Mouse (Mus musculus): ENCODE data around the gene Peli2. TPM values are rescaled to one million over a fixed set of nuclear protein-coding genes. Genes with fewer than 3 reads are reported as not detected.
A peak's percentile ranks its signal among the peaks of the same experiment; 100 is the strongest.
"Not testable (repeated sequence)": the region's sequence is repeated elsewhere in the genome, so short reads cannot be mapped to it uniquely, and the experiment has no call there.

The Peli2 gene
- total RNA-seq (2021), result 10 to 100 TPM; 18.5 to 25.2 TPM

DNA sequence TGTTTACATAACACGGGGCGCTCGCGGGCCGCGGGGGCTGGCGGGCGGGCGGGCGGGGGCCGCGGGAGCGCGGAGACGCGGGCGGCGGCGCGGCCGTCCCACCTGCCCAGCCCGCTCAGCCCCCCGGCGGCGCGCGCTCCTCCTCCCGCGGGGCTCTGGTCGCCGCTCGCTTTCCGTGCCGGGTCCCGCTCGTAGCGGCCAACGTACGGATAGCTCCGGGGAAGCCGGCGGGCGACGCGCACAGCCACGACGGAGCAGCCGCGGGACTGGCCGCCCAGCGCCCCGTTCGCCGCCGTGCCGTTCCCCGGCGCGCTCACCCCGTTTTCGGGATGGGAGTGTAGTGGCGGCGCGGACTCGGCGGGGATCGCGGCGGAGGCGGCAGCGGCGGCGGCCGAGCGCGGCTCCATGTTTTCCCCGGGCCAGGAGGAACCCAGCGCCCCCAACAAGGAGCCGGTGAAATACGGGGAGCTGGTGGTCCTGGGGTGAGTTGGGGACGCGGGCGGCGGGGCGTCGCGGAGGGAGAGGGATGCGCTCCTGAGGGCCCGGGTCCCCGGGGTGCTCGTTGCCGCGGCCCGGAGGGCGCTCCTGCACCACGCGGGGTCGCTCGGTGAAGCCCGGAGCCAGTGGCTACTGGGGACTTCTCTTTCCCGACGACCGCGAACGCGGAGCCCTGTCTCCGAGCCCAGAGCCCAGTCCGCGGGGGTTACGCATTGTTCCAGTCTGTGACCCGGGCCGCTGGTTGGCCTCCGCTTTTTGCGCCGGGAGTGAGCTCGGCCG, at the start of gene Peli2:
Gene Peli2, plus strand, starts transcription at position 72 of the 777 bp plus-strand sequence.
- peak; percentile 72 to 75 for DNase-seq (ENCODE audit: low spot score in 2 of 2)
- intact Hi-C loops (cut with DNase I), result loop anchor here (5.0 kb wide), 2 partner anchors 236 to 369 kb away; no protein-coding TSS in a partner anchor

DNA sequence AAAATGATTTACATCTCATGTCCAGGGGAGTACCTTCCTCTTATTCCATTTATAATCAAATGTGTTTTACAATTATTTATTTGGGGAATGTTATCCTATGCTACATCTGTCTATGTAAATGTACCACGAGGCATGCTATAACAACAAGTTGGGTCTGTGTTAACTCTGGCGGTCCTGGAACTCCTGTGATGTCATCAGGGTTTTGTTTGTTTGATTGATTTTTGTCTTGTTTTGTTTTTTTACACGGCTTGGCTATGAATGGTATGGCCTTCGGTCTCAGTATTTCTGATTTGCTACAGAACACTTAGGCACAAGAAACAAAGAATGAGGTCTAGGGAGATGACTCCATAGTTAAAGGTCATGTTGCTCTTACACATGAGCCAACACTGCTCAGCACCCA, 48.5 kb upstream of the Peli2 start:
- intact Hi-C loops (cut with DNase I), result no loop called here

DNA sequence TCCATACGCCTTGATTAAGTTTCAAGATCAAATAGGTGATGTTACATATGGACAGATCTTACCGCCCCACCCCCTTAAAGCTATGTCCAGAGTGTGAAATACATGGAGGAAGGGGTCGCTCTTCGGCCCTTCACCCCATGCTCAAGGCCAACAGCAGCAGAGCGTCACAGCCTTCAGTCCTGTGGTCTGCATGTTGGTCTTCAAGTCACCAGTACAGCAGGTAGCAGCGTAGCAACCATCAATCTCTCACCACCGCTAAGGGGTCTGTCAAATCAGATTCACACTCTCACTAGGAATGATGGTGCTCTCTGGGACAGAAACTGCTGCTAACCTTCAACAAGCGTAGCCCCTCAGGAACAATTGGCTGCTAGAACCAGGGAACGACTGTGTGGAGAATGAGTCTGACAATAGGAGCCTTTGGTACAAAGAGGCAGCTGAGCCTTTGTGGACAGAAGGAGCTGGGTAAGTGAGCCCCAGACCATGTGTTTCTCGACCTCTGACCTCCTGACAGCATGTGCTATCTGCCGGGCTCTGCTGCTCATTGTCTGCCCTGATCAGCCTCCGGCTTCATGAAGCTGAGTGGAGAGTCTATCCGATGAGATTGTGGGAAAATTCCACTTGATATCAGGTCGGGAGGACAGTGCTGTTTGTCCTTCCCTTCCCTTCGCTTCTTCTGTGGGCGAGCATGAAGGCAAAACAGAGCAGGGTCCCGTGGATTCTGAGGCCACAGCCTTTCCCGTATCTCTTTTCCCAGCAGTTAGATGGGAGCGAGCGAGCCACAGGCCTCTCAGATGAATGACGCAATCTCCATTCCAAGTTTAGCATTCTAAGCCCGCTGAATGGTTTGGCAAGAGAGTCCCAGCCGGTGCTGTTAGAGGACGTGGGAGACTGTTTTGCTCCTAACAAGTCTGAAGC, 47.1 kb upstream of the Peli2 start:
- DNase-seq (ENCODE audit: low spot score in 2 of 2), result peak; percentile 71 to 77
- intact Hi-C loops (cut with DNase I), result no loop called here

More for the DNA sequence above, 48.5 kb upstream of the Peli2 start:
- DNase-seq (ENCODE audit: low spot score in 2 of 2), result no peak

DNA sequence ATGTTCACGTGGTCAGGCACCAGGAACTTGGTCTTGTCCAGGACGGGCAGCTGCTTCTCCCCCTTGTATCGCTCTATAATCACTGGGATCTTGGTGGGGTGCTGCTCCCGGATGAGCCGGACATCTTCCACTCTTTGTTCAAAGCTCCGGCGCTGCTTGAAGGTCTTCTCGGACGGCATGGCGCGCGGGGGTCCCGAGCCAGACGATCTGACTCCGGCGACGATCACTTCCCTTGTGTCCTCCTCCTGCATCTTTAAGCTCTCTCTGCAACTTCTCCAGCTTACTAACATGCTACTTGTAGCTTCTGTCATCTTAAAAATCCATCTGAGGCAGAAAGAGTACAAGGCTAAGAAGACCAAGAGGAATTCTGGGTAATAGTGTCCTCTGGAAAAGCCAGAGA, 41.0 kb upstream of the Peli2 start:
- intact Hi-C loops (cut with DNase I); DNase-seq (ENCODE audit: low spot score in 2 of 2): not testable (repeated sequence)

DNA sequence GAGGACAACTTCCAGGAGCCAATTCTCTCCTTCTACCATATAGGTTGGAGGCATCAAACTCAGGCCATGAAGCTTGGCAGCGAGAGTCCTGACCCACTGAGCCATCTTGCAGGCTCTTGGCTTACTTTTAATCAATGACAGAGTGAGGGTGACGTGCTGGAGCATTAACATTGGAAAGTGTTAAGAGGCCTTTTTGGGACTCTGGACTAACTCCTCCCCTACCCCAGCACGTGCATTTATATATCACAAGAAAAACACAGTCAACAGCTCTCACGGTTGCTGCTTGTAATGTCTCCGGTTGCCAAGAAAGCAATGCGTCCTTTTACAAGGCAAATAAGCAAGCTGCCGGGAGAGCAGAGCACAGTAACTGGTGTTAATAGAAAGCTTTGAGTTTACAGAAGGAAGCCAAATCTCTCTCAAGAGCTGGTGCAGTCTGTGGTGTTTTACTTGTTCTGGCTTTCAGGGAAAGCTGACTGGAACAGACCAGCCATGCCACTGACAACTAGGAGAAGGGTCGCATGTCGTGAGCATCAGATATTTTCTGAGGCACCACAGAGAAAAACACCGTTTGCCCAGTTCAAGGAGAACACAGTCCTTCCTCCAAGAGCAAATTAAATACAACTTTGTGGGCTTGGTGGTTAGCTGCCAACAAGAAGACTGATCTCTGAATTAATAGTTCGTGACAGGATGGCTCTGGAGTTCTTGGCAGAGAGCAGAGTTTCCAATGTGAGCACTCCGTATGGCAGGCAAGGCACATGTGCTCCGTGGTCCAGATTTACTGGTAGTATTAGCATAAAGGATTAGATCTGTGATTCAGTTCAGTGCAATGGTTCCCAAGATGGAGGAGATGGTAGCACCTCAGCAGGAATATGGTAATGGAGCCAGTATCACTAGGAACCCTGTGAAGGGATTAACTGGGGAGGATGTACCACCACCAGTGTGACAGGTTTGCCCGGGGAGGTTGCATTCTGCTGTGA, 36.5 kb upstream of the Peli2 start:
- DNase-seq (ENCODE audit: low spot score in 2 of 2), result no peak
- intact Hi-C loops (cut with DNase I), result no loop called here

DNA sequence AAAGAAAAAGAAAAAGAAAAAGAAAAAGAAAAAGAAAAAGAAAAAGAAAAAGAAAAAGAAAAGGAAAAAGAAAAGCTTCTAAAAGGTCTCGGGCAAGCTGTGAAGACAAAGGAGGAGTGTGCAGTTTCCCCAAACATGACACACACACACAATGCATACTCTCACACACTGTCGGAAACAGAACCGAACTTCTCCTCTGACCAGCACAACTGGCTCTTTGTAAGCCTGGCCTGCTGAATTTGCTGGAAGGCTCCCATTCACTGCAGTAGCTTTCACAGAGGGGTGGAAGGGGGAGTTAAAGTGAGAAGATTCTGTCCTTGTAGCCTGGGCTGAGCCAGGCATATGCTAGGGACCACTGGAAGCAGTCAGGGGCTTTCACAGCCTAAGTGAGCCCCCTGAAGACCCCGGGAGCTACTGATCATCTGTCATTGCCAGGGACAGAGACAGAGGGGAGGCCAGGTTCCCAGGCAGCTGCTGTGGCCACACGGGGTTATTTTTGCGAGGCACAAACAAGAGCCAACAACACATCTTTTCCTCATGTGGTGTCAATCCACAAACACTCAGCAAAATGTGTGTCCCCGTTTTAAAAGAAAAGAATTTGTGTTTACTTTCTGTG, 33.8 kb upstream of the Peli2 start:
- intact Hi-C loops (cut with DNase I), result no loop called here
- no peak for DNase-seq (ENCODE audit: low spot score in 2 of 2)

DNA sequence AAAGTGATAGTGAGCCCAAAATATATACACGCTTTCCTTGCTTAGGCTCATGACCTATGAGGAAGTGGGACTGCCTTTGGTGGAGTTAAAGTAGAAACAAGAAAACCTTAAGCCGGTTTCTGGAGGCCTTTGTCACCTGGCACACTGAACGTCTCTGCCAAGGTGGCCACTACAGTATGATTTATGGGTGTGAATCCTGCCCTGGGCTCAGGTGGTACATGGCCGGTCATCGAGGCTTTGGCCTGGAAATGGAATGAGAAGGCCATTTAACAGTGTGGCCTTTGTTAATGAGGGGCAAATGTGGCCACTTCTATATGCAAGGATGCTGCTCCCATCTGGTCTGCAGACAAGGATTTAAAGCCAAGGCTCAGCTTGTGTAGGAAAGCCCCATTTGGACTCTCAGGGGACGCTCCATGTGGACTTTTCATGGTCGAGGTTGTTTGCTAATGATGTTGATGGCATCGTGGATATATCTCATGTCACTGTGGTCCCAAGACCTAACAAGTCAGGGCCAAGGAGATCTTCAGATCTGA, 33.3 kb upstream of the Peli2 start:
- intact Hi-C loops (cut with DNase I), result no loop called here

DNA sequence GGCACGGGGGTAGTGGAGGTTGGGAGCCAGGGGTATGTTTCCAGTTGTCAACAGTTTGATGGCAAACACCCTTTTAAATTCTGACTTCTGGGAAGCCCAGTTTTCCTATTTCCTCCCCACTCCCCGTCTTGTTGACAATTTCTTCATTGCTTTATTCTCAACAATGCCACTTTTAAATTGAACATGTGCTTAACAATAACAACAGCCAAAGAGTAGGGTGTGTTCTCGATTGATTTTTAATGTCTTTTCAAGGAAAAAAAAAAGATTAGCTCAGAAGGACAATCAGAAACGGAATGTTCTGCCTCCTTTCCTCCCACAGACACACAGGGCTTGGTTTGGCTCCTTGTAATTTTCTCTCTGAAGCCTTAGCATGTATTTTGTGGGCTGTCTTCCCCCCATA, 30.2 kb upstream of the Peli2 start:
- no peak for DNase-seq (ENCODE audit: low spot score in 2 of 2)
- intact Hi-C loops (cut with DNase I), result no loop called here

More for the DNA sequence above, 33.3 kb upstream of the Peli2 start:
- DNase-seq (ENCODE audit: low spot score in 2 of 2), result no peak

DNA sequence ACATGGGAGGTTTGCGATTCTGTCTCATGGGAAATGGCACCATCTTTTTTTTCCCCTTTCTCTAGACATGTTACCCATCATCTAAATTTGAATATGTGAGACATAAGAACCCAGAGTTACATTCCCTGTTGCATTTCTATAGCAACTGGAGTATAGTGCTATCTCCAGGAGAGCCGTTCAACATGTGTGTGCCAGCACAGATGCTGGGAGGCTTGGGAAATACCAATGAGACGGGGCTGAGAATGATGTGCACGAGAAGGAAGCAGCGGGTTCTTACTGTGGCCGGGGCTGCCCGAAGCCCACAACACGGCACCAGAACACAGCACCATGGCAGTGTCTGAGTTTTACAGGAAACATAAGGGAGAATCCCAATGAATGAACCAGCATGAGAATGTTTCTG, 29.5 kb upstream of the Peli2 start:
- DNase-seq (ENCODE audit: low spot score in 2 of 2), result no peak
- intact Hi-C loops (cut with DNase I), result no loop called here

DNA sequence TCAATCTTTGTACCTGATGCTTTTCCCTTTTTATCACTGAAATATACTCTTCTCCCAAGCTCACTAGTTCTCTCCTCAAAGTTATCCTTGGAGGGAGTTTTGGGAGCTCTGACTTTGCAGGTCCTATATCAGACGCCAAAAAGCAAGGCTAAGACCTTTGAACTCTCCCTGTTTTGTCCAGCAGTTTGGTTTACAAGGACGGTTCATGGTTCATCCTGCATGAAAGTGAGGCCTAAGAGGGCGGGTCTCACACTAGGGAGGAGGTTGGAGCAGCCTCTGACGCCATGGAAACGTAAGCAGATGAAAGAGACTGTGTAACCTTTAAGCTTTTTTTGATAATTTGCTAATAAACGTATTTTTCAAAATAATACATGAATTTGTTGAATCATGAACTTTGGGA, 22.4 kb upstream of the Peli2 start:
- intact Hi-C loops (cut with DNase I), result no loop called here
- no peak for DNase-seq (ENCODE audit: low spot score in 2 of 2)

DNA sequence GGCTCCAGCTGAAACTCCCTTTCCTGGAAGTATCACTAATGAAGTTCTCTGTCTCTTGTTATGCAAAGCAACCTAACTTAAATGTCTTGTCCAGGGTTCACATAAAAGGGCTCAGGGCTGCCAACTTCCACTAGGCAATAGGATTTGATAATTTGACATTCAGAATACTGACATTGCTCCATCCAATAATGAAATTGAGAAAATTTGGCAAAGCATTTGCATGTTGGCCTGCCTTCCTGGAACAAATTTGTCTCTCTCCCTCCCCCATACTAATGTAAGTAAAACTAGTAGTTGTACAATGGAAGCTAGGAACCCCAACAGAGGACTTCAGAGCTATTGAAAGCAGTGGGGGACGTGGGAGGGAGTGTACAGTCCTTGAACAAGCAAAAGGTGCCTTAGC, 21.3 kb upstream of the Peli2 start:
- no peak for DNase-seq (ENCODE audit: low spot score in 2 of 2)
- intact Hi-C loops (cut with DNase I), result no loop called here

DNA sequence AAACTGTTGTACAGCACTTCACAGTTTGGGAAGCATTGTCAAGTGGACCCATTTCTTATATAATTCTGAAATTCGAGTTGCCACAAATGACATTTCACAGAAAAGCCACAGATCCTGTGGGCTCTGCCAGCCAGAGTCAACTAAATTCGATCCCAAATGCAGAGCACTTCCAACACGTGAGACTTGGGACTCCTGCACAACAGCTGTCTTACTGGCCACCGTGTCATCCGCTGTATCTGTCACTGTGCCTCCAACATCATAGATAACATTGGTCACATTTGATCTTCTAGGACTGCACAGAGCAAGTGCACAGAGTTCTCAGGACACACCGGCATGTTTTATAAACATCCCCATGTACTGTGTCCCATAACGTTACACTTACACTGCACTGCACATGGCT, 14.2 kb upstream of the Peli2 start:
- intact Hi-C loops (cut with DNase I), result no loop called here
- DNase-seq (ENCODE audit: low spot score in 2 of 2), result no peak

DNA sequence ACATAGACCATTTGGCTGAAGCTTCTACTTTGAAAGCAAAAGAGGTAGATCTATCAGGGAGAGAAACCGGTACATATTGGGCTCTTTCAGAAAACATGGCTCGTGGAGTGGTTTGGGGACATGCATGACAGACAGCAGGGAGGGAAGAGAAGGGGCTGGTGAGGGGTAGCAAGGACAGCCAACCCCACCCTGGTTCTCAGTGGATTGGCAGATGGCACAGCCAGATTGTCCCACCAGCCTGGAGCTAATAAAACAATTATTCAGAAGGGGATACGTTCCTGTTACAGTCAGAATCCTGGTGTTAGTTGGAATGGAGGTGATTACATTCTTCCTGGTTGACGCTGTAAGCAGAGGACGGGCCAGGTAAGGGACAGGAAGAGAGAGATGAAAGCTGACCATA, 2.6 kb upstream of the Peli2 start:
- intact Hi-C loops (cut with DNase I), result no loop called here
- no peak for DNase-seq (ENCODE audit: low spot score in 2 of 2)

DNA sequence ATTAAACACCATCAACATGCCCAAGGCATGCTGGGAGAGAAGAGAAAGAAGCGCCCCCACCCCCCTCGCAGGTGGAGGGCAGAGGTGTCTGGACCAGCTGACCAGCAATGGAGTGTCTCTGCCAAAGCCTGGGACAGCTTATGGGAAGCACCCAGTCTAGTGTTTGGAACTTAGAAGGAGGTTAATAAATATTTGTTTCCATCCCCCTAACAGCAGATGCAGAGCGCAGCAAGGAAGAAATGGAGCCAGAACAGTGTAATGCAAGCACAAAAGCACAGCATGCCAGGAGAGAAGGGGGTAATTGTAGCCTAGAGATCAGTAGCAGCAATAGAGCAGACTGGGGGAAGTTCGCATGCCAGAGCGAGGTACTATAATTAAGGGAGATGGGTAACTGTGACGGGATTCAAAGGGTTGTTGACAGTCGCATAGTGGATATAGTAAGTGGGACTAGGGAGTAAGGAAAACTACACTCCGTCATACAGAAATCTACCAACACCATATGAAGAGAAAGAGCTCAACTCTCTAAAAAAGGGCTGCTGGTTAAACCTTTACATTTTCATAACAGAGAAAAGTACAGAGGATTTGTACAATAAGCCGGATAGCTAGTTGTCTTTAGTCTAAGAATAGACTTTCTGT, 1.5 kb upstream of the Peli2 start:
- intact Hi-C loops (cut with DNase I), result no loop called here
- no peak for DNase-seq (ENCODE audit: low spot score in 2 of 2)

DNA sequence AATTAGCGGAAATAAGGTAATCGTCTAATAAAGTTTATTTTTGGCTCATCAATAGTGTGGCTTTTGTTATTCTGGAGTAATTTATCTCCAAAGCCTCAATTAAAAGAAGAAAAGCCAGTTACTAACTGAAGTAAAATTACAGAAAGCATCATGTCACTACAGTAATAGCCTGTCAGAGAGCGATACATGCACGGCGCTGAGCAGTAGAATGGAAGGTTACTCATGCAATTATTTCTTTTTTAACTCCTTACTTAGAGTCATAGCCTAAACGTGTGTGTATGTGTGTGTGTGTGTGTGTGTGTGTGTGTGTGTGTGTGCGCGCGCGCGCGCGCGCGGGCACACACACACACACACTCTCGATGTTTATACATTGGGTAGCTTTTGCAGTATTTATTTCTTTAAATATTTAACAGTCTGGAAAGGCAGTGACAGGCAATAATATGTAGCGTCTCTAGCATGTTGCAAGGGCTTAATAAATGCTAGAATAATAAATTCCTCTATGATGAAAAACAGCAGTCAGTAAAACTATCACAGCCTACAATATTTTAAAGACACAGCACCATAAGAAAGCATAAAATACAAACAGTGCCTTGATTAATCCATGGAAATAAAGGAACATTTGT, 864 bp upstream of the Peli2 start:
- no peak for DNase-seq (ENCODE audit: low spot score in 2 of 2)
- intact Hi-C loops (cut with DNase I), result loop anchor here (5.0 kb wide), 2 partner anchors 238 to 367 kb away; no protein-coding TSS in a partner anchor

DNA sequence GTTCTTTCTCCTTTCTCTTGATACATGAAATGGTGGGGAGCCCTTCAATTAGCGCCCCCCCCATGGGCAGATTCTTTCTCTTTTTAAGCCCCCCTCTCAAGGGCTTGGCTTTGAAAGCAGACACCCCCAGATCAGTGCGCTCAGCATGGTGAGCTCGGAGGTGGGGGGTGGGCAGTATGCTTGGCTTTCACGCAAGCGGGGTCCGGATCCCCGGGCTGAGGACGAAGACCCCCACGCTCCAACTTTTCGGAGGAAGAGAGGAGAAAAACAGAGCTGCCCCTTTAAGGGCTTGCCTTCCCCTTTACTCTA, 226 bp upstream of the Peli2 start:
- intact Hi-C loops (cut with DNase I), result loop anchor here (5.0 kb wide), 2 partner anchors 237 to 368 kb away; no protein-coding TSS in a partner anchor
- DNase-seq (ENCODE audit: low spot score in 2 of 2), result no peak

DNA sequence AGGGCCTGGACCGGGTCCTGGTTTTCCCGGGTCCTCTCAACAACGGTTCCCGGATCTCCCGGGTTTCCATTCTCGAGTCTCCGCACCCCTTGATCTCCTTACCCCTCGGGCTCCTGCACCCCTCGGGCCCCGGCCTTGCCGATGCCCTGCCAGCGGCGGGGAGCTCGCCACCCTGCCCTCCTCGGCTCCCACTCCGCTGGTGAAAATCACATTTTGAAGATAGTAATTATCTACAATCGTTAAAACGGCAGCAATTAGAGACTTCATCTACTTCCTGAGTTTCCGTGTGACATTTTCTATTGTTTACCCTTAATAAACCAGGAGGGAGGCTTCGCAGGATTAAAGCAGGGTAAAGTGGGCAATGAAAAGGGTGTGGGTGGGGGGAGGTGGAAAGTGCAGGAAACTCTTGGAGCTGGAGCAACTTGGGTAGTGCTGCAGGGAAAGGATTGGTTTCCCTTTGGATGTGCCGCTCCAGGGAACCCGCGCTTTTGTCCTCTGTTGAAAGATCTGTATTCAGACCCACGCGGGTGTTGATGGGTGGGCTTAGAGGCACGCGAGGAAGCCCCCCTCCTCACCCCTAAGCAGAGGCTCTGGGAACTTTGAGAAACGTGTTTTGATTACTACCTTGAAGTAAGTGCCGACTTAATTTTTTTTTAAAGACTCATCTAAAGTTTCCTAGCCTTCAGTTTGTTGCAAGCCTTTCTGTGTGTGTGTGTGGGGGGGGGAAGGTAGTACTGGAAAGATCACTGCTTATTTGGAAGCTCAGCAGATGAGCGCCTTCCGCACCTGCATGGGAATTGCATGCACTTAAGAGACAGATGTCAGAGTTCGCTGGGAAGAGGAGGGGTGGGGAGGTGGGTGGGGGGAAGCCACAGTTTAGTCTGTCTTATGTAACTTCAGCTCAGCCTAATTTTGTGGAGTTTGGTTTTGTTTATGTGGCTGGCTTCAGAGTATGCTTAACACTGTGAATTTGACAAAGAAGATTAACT, 1.2 kb downstream of the Peli2 start:
- no peak for DNase-seq (ENCODE audit: low spot score in 2 of 2)
- intact Hi-C loops (cut with DNase I), result loop anchor here (5.0 kb wide), 2 partner anchors 235 to 370 kb away; no protein-coding TSS in a partner anchor

Measured in left cerebral cortex, postnatal 36 days (tissue).